Mouse (Mus musculus) gastrocnemius, adult 8-10 months (tissue): Measurements from ENCODE around the gene Wnk2. TPM values are rescaled to one million over a fixed set of nuclear protein-coding genes. Genes with fewer than 3 reads are reported as not detected.

Experiments used
- DNase-seq, 2 experiments: peaks; one replicate each; pipeline ENCODE4 v3.0.0; 2022; ENCODE audit warnings: low spot score in 2 of 2
- total RNA-seq, 4 experiments: library from RNA; stranded (reverse); gene quantifications; 2 replicates each; pipeline ENCODE4 v1.2.4; 2022

Wnk2 gene
- 10 to 100 TPM; 81.6 to 86.2 (median 81.9) TPM for total RNA-seq

DNA sequence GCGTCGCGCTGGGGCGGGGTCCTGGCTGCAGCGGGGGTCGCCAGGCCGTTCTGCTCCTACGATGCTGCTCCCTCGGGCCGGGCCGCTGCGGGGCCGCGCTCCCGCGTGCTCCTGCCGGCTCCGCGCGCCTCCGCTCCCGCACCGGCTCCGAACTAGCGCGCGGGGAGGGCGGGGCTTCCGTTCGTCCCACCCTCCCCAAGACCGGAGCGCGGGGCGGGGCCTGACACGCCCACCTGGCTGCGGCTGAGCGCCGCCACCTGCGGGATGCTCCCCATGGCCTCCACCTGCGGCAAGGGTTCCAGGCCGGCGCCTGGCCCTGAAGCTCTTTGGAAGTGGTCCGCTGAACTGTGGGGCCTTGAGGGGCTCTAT lies at the start of gene Wnk2:
Gene Wnk2, minus strand, starts transcription at position 157 of the 369 bp plus-strand sequence.
- peak; percentile 65 to 71 for DNase-seq

DNA sequence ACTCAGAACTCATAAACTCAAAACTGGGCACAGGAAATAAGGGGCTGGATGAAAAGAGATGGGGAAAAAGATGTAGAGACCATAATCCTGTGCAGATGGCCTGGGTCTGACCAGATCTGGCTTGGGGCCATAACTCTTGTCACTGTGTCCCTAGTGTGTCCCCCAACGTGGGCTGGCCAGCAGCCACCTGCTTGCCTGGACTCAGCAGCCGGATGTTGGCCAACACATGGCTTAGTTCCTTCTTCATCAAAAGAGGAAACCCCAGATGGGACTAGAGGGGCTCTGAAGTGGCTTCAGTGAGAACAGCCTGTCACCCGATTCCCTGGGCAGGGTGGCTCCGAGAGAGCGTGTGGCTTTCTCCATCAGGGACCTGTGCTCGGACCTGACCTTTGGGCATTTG lies 49.0 kb upstream of the Wnk2 start:
- no peak for DNase-seq

DNA sequence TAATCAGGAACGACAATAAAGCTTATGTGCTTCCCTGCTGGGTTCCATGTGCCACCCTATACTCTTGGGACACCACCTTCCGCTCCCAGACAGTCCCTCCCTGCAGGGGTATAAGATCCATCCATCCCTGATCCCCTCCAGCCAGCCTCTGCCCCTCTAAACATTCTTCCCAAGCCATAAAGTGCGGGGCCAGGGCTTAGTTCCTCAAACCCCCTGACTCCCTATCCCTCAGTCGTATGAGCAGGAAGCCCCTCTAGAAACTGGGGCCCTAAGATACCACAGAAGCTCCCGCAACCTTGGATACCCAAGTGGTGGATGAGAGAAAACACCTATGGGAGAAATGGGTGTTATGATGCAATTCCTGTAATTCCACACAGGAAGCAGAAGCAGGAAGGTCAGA lies 48.4 kb upstream of the Wnk2 start:
- no peak for DNase-seq

DNA sequence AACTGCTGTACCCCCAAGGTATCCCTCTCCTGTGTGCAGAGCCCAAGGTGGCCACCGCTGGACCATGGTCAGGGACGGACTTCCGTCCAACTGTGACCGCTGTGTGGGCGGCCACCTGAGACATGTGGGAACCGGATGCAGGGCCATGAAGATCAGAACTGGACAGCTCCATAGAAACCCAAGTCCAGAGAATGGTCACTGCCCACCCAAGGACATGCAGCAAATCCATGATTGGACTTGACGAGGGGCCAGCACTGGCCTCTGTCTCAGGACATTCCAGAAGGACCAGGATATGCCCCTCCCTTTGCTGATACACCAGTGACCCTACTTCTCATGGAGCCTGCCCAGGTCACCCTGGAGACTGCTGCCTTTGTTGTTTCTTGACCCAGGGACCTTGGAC lies 47.8 kb upstream of the Wnk2 start:
- DNase-seq = no peak

DNA sequence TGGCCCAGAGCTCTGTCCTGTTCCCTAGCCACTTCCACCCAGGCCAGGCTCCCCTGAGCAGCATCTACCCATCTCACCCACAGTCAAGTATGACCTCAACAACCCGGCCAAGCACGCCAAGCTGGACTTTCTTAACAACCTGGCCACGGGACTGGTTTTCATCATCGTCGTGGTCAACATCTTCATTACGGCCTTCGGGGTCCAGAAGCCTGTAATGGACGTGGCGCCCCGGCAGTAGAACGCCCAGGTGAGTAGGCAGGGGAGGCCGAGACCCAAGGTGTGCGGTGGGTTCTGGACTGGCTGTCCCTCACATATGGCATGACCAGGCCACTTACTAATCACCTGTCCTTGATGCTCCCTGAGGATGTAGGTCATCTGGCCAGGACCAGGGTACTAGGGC lies 47.0 kb upstream of the Wnk2 start:
- DNase-seq = no peak

DNA sequence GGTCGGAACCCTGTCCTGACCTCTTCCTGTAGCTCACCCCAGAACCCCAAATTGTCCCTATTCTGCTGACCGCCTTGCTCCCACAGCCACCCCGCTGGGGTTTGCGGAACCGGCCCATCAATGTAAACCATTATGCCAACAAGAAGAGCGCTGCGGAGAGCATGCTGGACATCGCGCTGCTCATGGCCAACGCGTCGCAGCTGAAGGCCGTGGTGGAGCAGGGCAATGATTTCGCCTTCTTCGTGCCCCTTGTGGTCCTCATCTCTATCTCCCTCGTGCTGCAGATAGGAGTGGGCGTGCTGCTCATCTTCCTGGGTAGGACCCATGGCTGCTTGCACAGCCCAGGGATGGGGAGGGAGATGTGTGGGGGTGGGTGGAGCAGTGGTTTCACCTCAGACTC lies 45.8 kb upstream of the Wnk2 start:
- no peak for DNase-seq

DNA sequence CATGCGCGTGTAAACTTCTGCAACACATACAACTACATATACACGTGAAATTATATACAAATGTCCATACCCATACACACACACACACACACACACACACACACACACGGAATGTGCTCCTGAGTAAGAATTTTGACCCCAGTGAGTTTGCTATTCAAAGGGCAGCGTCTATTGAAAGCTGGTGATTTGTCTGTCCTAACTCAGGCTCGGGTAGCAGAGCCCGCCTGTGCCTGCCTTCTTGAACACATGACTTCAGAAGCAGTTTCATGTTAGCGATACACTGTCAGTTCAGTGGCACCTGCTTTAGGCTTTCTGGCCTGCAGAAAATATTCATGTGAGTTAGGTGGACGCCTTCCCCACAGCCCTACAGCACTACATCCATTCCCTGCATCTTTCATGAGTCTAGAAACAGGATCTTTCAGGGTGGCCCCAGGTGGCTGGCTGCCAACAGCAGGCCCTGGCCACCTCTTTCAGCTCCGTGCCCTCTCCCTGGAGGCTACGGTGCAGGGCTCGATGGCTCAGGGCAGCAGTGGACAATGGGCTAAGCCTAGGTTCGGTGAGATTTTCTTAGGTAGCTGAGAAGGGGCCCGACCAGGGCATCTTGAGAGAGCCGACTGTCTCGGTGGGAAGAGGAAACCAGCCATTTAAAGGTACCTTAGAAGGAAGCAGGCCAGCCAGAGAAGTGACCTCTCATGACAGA lies 44.5 kb upstream of the Wnk2 start:
- DNase-seq = no peak

DNA sequence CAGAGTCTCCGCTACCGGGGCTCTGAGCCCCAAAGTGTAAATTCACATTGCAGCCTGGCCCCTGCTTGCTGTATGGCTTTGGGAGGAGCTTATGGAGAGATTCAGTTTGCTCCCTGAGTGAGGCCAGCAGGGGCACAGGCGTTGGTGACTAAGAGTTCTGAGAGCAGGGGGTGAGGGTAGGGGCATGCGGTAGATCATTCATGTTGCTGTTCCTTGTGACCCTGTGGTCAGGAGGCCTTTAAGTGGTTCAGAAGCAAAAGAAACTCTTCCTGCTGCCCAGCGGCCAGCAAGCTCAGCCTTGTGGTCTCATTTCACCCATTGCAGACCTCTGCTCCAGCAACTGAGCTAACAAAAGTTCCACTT lies 43.8 kb upstream of the Wnk2 start:
- DNase-seq = no peak

DNA sequence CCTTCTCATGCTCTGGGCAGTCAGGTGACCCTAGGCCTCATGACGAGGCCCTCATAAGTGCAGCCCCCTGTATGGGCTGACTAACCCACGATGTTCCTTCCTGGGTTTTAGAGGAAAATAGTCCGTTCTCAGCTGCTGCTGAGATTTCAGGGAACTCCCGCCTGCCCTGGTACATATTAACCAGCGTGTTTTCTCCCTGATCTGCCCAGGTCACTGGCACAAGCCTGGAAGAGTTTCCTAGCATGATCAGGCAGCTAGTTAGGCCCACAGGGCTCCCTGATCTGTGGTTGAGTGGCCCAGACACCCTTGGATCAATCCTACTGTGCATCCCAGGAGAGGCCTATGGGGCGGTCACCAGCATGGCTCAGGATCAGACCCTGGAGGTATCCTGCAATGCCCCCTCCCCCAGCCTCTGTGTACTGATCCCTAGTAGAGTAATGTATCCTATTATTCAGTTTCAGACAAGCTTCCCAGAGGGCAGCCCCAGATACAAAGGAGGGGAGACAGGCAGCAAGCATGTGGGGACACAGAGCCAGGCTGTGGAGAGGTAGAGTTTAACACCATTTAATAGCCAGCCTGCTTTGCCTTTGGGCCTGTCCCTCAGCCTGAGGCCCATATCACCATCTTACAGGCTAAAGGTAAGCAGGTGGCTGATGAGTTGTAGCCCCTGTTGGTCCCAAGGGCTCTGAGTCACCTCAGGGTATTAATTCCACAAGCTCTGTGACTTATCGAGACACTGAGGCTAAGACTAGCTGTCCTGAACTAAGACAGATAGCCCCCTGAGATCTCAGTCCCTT lies 43.3 kb upstream of the Wnk2 start:
- DNase-seq = no peak

DNA sequence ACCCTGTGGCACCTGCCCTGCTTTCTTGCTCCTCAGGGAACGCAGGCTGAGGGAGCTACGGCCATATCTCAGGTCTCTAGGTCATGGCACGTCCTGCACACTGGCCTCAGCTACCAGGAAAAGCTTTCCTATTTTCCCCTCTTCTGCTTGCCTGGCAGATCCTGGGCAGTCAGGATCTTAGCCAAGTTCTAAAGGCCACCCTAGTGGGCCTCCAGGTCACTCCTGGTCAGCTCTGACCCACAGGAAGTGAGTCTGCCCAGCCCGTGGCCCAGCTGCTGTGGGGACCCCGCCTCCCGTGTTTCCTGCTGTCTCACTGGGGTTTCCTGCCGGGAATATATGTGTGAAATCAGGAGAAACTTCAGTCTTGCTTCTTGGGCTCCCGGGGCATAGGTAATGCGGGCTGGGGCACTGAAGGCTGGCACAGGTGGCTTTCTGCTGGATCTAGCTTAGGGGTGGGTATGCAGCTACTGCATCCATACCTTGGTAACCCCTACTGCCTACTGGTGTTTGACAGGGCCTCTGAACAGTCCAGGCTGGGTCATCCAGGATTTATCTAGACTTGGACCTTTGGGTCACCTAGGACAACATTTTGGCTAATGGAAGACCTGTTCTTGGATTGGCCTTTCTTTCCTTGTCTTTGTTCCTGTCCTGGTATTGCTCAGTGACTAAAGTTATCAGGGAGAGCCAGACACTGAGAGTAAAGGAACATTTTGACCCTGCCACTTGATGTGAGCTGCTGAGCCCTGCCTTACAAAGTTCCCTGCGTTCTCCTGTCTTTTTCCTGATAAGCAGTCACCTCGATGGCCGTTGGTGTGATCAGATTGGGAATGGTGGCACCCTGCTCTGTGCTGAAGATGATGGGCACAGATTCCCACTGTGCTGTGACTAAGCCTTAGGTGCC lies 42.4 kb upstream of the Wnk2 start:
- DNase-seq = no peak

DNA sequence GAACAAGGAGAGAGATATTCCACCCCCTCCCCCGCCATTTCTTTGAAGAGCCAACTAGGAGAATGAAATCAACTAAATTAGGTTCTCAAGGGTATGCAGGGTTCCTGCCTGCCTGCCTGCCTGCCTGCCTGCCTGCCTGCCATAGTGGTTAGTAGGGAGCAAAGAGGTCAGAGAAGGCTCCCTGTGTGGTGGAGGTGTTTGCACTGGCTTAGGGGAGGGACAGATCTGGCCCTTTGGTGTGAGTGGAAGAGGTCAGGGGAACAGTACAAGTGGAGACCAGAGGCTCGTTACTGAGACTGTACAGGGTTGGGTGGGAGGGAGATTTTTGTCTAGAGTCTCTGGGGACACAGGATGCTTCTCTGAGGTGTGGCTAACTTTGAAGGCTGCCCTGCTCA lies 41.1 kb upstream of the Wnk2 start:
- no peak for DNase-seq

DNA sequence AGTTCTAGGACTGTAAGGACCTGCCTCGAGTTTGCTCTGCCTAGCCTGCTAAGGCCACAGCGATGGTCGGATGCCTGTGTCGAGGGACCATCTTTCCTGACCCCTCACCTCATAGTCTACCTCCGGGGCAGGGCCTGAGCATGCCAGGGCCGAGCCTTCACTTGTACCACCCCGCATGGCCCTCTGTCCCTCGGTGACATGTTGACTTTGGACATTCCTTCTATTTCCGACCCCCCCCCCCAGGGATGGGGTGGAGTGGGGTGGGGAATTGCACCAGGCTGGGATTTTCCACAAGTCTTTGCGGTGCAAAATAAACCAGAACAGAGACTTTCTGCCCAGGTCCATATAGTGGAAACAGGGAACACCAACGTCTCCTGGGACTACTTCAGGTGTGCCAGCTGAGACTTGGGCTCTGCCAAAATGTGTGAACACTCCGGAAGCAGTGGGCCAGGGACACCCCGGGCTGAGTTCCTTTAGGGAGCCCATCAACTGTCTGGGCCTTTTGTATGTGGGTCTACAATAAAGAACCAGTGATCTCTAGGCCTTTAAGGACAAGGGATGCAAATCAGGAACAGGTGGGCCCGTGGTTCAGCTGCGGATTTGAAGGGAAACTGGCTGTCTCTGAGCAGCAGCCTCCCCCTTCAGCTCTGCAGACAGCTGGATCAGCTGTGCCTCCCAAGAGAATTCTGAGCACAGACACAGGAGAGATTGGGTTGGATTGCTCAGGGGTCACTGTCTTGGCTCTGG lies 40.6 kb upstream of the Wnk2 start:
- DNase-seq = no peak

DNA sequence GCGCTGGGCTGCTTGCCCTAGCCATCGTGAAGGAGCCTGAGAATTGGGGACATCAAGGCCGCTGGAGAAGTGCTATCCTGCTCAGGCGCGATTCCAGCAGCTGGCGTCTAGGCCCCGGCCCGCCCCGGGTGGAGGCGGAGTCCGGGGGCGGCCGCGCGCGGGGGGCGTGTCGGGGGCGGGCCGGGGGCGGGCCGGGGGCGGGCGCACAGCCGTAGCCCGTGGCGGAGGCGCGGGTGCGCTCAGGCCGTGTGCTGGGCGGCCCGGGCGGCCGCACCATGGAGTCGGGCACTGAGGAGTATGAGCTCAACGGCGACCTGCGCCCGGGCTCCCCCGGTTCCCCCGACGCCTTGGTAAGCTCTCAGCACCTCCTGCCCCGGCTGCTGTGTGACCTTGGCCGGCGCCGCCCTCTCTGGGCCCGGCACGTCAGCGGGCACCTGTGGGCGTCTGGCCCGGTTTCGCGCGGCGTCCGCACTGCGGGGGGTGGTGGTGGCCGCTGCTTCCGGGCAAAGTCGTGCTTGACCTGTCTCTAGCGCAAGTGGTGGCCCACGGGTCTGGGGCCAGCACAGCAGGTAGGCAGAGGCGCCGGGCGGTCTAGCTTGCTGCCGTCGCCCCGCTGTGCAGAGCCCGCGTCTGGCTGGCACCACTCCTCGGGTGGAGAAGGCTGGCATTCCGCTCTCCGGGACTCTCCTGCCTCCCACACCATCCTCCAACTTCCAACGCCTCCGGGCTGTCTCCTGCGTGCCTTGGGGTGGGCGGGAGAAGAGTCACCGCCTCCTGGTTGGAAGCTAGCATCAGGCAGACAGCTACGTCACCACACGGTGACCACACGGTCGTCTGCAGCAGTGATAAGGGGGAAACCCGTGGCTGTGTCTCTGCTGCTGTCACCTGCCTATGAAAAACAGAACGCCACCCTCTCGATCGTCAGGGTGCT lies 39.7 kb upstream of the Wnk2 start, which contains the start of gene Ninj1:
Gene Ninj1, plus strand, starts transcription at position 198 of the 931 bp plus-strand sequence.
- DNase-seq = peak; percentile 75 to 82

DNA sequence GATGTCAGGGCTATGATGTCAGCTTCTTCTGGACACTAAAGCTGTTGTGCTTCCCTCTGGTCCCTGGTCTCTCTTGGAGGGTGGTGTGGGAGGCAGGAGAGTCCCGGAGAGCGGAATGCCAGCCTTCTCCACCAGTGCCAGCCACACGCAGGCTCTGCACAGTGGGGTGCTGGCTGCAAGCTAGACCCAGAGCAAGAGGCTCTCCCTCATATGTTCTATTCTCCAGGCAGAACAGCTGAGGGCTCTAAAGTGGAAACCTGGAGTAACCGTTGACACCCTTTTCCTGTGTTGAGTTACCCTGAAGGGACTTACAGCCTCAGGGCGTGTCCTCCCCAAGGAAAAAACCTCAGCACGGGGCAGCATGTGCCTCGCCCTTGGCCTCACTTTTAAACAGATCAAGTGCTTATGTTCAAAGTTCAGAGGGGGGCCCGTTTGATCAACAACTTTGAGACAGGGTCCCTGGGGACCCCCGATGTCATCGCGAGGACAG lies 39.0 kb upstream of the Wnk2 start:
- no peak for DNase-seq

DNA sequence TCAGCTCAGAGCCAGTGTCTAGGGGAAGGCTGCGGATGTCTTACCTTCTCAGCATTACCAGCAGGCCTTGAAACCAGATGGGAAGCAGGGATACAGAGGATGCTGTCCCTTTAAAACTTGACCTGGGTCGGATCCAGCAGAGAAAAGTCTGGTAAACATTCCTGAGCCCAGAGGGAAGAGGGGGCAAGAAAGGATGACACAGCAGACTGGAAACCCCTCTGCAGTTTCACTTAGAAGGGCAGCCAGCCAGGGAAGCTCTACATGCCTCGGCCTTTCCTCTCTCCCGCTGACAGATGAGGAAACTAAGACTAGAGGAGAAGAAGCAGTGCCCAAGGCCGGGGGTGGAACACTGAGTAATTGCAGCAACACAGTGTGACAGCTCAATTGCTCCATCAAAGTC lies 35.8 kb upstream of the Wnk2 start:
- no peak for DNase-seq

DNA sequence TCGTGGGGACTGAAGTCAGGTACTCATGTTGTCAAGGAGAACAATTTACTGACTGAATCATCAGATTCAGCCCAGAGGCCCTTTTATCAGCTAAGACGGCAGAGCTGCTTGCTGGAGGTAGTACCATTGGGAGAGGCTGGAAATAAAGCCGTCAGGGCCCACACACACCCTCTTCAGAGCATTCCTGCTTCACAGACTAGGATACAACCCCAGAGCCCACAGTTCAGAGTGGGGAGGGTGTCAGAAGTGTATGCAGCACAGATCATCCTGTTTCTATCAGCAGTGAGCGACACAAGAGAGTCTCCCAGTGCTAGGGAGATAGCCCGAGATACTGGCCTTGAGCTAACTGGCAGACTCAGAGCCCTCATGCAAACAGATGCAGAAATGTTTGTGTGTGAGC lies 35.3 kb upstream of the Wnk2 start:
- no peak for DNase-seq

DNA sequence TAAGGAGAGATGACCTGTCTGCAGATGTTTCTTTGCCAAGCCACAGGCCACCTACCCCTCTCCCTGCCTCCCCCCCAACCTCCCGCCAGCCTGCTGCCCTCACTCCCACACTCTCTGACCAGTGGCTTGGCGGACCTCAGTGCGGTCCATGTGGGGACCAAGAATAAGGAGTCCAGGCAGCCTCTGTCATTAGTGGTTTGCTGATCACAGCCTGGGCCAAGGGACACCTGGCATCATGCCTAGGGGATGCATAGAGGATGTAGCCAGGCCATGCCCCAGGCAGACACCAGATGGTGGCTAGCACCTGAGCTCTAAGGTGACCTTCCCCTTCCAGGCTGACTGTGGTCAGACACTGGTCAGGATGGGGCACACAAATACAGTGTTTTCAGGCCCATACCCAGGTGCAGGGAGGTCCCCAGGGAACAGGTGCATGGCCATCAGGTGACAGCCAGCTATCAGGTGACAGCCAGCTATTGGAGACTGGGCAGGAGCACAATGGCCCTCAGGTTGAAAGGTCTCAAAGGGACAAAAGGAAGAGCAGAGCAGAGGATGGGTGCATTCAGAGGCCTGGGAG lies 33.7 kb upstream of the Wnk2 start:
- DNase-seq = no peak

DNA sequence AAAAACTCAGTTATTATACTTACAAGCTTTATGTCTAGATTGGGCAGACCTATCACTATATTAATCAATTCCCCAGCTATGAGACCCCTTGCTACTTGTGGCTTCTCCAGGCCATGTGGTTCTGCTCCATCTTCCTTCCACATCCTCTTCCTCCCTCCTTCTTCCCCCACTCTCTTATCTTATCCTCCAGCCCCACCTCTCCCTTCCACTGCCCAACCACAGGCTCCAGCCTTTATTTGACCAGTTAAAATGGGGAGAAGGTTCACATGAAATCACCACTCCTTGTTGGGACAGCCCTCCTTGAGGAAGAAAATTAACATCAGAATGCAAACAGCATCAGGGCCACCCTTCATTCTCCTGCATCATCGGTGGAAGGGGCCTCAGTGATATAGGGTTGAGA lies 32.9 kb upstream of the Wnk2 start:
- no peak for DNase-seq

DNA sequence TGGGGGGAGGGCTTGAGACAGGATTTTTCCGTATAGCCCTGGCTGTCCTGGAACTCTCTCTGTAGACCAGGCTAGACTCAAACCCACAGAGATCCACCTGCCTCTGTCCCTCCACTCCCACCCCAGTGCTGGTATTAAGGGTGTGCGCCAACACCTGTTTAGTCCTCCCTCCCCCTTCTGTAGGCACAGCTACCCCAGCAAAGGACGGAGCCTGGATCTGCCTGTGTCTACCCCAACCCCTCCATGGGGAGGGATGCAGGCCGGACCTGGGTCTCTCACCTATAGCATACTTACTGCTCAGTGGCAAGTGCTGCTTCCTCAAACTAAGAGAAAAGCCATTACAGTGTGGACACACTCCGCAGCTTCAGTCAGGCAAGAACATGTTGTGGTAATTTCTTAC lies 32.5 kb upstream of the Wnk2 start:
- no peak for DNase-seq
